Mouse (Mus musculus): ENCODE results near the gene Tmem104. TPM values are rescaled to one million over a fixed set of nuclear protein-coding genes. Genes with fewer than 3 reads are reported as not detected.

The Tmem104 gene
- polyA plus RNA-seq, 1 experiment from 2014 or later, result 7.7 TPM

GRCm38 (mm10) chr11:115269330-115270066 lies 82.2 kb downstream of the Tmem104 start:
- H3K27ac ChIP-seq (replicated peaks; ENCODE audit: low read depth, low read length), result no peak overlapping the region
- H3K4me2 ChIP-seq (ENCODE audit: low read depth, severe bottlenecking), result no peak overlapping the region
- 0 out of 2 replicates have a peak, but pooled peaks cover 2% of the 10 kb centered on the region for H3K36me3 ChIP-seq (ENCODE audit: control insufficient read depth, insufficient read depth, low read length)
- peaks cover 42% of the 10 kb centered on the region for H3K27me3 ChIP-seq (ENCODE audit: control insufficient read depth, insufficient read depth, low read length)
- H3K4me3 ChIP-seq (ENCODE audit: low read depth, low read length), result no peak overlapping the region
- WGBS, result 92% methylated on average over 27 of the region's 27 CpGs
- H3K9me3 ChIP-seq (ENCODE audit: control insufficient read depth, low read length), result no peaks in the 10 kb centered on the region
- DNase-seq (ENCODE audit: low spot score) (no peak), ATAC-seq (ENCODE audit: insufficient number of reproducible peaks, low FRiP score, low TSS enrichment, low read depth) (no peak)
- H3K9ac ChIP-seq (ENCODE audit: low read length), result no peak overlapping the region
- peaks cover 2% of the 10 kb centered on the region; the same call in 1 of the 2 replicates for H3K4me1 ChIP-seq (ENCODE audit: control insufficient read depth, insufficient read depth, low read length)

- Histone ChIP-seq H3K4me1 (ENCODE audit: control insufficient read depth, insufficient read depth, low read length) (peaks cover 2% of the 10 kb centered on the region; the same call in 1 of the 2 replicates), H3K27me3 (ENCODE audit: control insufficient read depth, insufficient read depth, low read length) (peaks cover 34% of the 10 kb centered on the region)
- ATAC-seq (ENCODE audit: insufficient number of reproducible peaks, low FRiP score, low TSS enrichment, low read depth), result no peak
Observed at GRCm38 (mm10) chr11:115270148-115270861, 83.0 kb downstream of the Tmem104 start.

GRCm38 (mm10) chr11:115271052-115271451 lies 83.8 kb downstream of the Tmem104 start:
- Histone ChIP-seq H3K36me3 (ENCODE audit: control insufficient read depth, insufficient read depth, low read length) (0 out of 2 replicates have a peak, but pooled peaks cover 2% of the 10 kb centered on the region), H3K27me3 (ENCODE audit: control insufficient read depth, insufficient read depth, low read length) (peaks cover 27% of the 10 kb centered on the region), H3K4me2 (ENCODE audit: low read depth, severe bottlenecking) (no peak overlapping the region), H3K9ac (ENCODE audit: low read length) (no peak overlapping the region), H3K27ac (replicated peaks; ENCODE audit: low read depth, low read length) (no peak overlapping the region; the same call in 1 of the 2 replicates), H3K9me3 (ENCODE audit: control insufficient read depth, low read length) (no peaks in the 10 kb centered on the region), H3K4me3 (ENCODE audit: low read depth, low read length) (no peak overlapping the region), H3K4me1 (ENCODE audit: control insufficient read depth, insufficient read depth, low read length) (peaks cover 5% of the 10 kb centered on the region; the same call in 1 of the 2 replicates)
- ATAC-seq (ENCODE audit: insufficient number of reproducible peaks, low FRiP score, low TSS enrichment, low read depth) (no peak), DNase-seq (ENCODE audit: low spot score) (no peak)
- 76% methylated on average over 9 of the region's 9 CpGs for WGBS

More at GRCm38 (mm10) chr11:115270148-115270861, 83.0 kb downstream of the Tmem104 start:
- Histone ChIP-seq H3K9ac (ENCODE audit: low read length) (no peak overlapping the region), H3K9me3 (ENCODE audit: control insufficient read depth, low read length) (no peaks in the 10 kb centered on the region), H3K4me3 (ENCODE audit: low read depth, low read length) (no peak overlapping the region), H3K36me3 (ENCODE audit: control insufficient read depth, insufficient read depth, low read length) (0 out of 2 replicates have a peak, but pooled peaks cover 2% of the 10 kb centered on the region), H3K27ac (replicated peaks; ENCODE audit: low read depth, low read length) (no peak overlapping the region), H3K4me2 (ENCODE audit: low read depth, severe bottlenecking) (no peak overlapping the region)
- DNase-seq (ENCODE audit: low spot score), result peak; percentile 90
- 31% methylated on average over 19 of the region's 19 CpGs for WGBS

GRCm38 (mm10) chr11:115271481-115271880 lies 84.2 kb downstream of the Tmem104 start:
- peaks cover 22% of the 10 kb centered on the region for H3K27me3 ChIP-seq (ENCODE audit: control insufficient read depth, insufficient read depth, low read length)
- H3K36me3 ChIP-seq (ENCODE audit: control insufficient read depth, insufficient read depth, low read length), result 0 out of 2 replicates have a peak, but pooled peaks cover 2% of the 10 kb centered on the region
- DNase-seq (ENCODE audit: low spot score) (no peak), ATAC-seq (ENCODE audit: insufficient number of reproducible peaks, low FRiP score, low TSS enrichment, low read depth) (no peak)
- peaks cover 6% of the 10 kb centered on the region; the same call in 1 of the 2 replicates for H3K4me1 ChIP-seq (ENCODE audit: control insufficient read depth, insufficient read depth, low read length)
- no peak overlapping the region for H3K9ac ChIP-seq (ENCODE audit: low read length)
- H3K9me3 ChIP-seq (ENCODE audit: control insufficient read depth, low read length), result no peaks in the 10 kb centered on the region
- no peak overlapping the region for H3K4me3 ChIP-seq (ENCODE audit: low read depth, low read length)
- H3K4me2 ChIP-seq (ENCODE audit: low read depth, severe bottlenecking), result no peak overlapping the region
- WGBS, result 58% methylated on average over 10 of the region's 10 CpGs
- H3K27ac ChIP-seq (replicated peaks; ENCODE audit: low read depth, low read length), result no peak overlapping the region; the same call in 1 of the 2 replicates

GRCm38 (mm10) chr11:115272894-115273498 lies 85.7 kb downstream of the Tmem104 start:
- Histone ChIP-seq H3K36me3 (ENCODE audit: control insufficient read depth, insufficient read depth, low read length) (0 out of 2 replicates have a peak, but pooled peaks cover 2% of the 10 kb centered on the region), H3K27me3 (ENCODE audit: control insufficient read depth, insufficient read depth, low read length) (peaks cover 7% of the 10 kb centered on the region), H3K9ac (ENCODE audit: low read length) (no peak overlapping the region), H3K27ac (replicated peaks; ENCODE audit: low read depth, low read length) (no peak overlapping the region), H3K9me3 (ENCODE audit: control insufficient read depth, low read length) (no peaks in the 10 kb centered on the region), H3K4me2 (ENCODE audit: low read depth, severe bottlenecking) (no peak overlapping the region), H3K4me1 (ENCODE audit: control insufficient read depth, insufficient read depth, low read length) (peaks cover 6% of the 10 kb centered on the region; the same call in 1 of the 2 replicates), H3K4me3 (ENCODE audit: low read depth, low read length) (no peak overlapping the region)
- WGBS, result 82% methylated on average over 10 of the region's 10 CpGs
- ATAC-seq (ENCODE audit: insufficient number of reproducible peaks, low FRiP score, low TSS enrichment, low read depth), result no peak
- no peak for DNase-seq (ENCODE audit: low spot score)

GRCm38 (mm10) chr11:115273735-115274134 lies 86.4 kb downstream of the Tmem104 start:
- H3K27ac ChIP-seq (replicated peaks; ENCODE audit: low read depth, low read length), result no peak overlapping the region
- no peak overlapping the region for H3K9ac ChIP-seq (ENCODE audit: low read length)
- H3K27me3 ChIP-seq (ENCODE audit: control insufficient read depth, insufficient read depth, low read length), result no peaks in the 10 kb centered on the region; the same call in none of the 2 replicates
- 0 out of 2 replicates have a peak, but pooled peaks cover 2% of the 10 kb centered on the region for H3K36me3 ChIP-seq (ENCODE audit: control insufficient read depth, insufficient read depth, low read length)
- no peak overlapping the region for H3K4me3 ChIP-seq (ENCODE audit: low read depth, low read length)
- 73% methylated on average over 7 of the region's 7 CpGs for WGBS
- H3K9me3 ChIP-seq (ENCODE audit: control insufficient read depth, low read length), result no peaks in the 10 kb centered on the region
- H3K4me1 ChIP-seq (ENCODE audit: control insufficient read depth, insufficient read depth, low read length), result peaks cover 6% of the 10 kb centered on the region; the same call in 1 of the 2 replicates
- no peak overlapping the region for H3K4me2 ChIP-seq (ENCODE audit: low read depth, severe bottlenecking)
- DNase-seq (ENCODE audit: low spot score) (no peak), ATAC-seq (ENCODE audit: insufficient number of reproducible peaks, low FRiP score, low TSS enrichment, low read depth) (no peak)

GRCm38 (mm10) chr11:115274178-115274577 lies 86.9 kb downstream of the Tmem104 start:
- Histone ChIP-seq H3K9ac (ENCODE audit: low read length) (no peak overlapping the region), H3K9me3 (ENCODE audit: control insufficient read depth, low read length) (no peaks in the 10 kb centered on the region), H3K27ac (replicated peaks; ENCODE audit: low read depth, low read length) (no peak overlapping the region), H3K27me3 (ENCODE audit: control insufficient read depth, insufficient read depth, low read length) (no peaks in the 10 kb centered on the region), H3K36me3 (ENCODE audit: control insufficient read depth, insufficient read depth, low read length) (no peaks in the 10 kb centered on the region), H3K4me2 (ENCODE audit: low read depth, severe bottlenecking) (no peak overlapping the region), H3K4me3 (ENCODE audit: low read depth, low read length) (no peak overlapping the region), H3K4me1 (ENCODE audit: control insufficient read depth, insufficient read depth, low read length) (peaks cover 6% of the 10 kb centered on the region; the same call in 1 of the 2 replicates)
- 85% methylated on average over 7 of the region's 7 CpGs for WGBS
- DNase-seq (ENCODE audit: low spot score) (no peak), ATAC-seq (ENCODE audit: insufficient number of reproducible peaks, low FRiP score, low TSS enrichment, low read depth) (no peak)

- WGBS, result 86% methylated on average over 6 of the region's 6 CpGs
- ATAC-seq (ENCODE audit: insufficient number of reproducible peaks, low FRiP score, low TSS enrichment, low read depth), result no peak
- H3K4me2 ChIP-seq (ENCODE audit: low read depth, severe bottlenecking), result no peak overlapping the region
- no peak overlapping the region for H3K4me3 ChIP-seq (ENCODE audit: low read depth, low read length)
- H3K4me1 ChIP-seq (ENCODE audit: control insufficient read depth, insufficient read depth, low read length), result peaks cover 6% of the 10 kb centered on the region; the same call in 1 of the 2 replicates
- H3K9ac ChIP-seq (ENCODE audit: low read length), result no peak overlapping the region
- no peak for DNase-seq (ENCODE audit: low spot score)
- no peak overlapping the region for H3K27ac ChIP-seq (replicated peaks; ENCODE audit: low read depth, low read length)
- no peaks in the 10 kb centered on the region for H3K27me3 ChIP-seq (ENCODE audit: control insufficient read depth, insufficient read depth, low read length)
- H3K9me3 ChIP-seq (ENCODE audit: control insufficient read depth, low read length), result no peaks in the 10 kb centered on the region
- no peaks in the 10 kb centered on the region for H3K36me3 ChIP-seq (ENCODE audit: control insufficient read depth, insufficient read depth, low read length)
Observed at GRCm38 (mm10) chr11:115274771-115275170, 87.5 kb downstream of the Tmem104 start.

Measured in limb, embryonic 11.5 days (tissue).